Mouse (Mus musculus) G1E (cell line): ENCODE measurements around the gene Tbc1d10a. TPM values are rescaled to one million over a fixed set of nuclear protein-coding genes. Genes with fewer than 3 reads are reported as not detected.

Experiments used
- ATAC-seq: 2 replicates; pipeline ENCODE4 v1.8.0; 2016; ENCODE audit warnings: mild to moderate bottlenecking; ENCODE audit not compliant: insufficient number of reproducible peaks, poor library complexity, low FRiP score, severe bottlenecking; ENCODE audit errors: extremely low read depth
- DNase-seq: peaks from one replicate; pipeline ENCODE4 v3.0.0; 2012; ENCODE audit warnings: low spot score
- H3K27me3 ChIP-seq: 2 replicates; pipeline ENCODE4 v1.6.1; 2012; ENCODE audit warnings: mild to moderate bottlenecking, low read length, inconsistent platforms; ENCODE audit not compliant: insufficient read depth
- H3K36me3 ChIP-seq: replicated peaks from 2 replicates; pipeline ENCODE3; 2012; ENCODE audit warnings: mild to moderate bottlenecking, inconsistent platforms
- H3K4me1 ChIP-seq: 2 replicates; pipeline ENCODE4 v1.6.1; 2012; ENCODE audit warnings: low read depth, low read length, inconsistent platforms, mixed read lengths; ENCODE audit not compliant: insufficient read depth
- H3K4me3 ChIP-seq: 2 replicates; pipeline ENCODE4 v1.5.1; 2012; ENCODE audit warnings: low read depth, mild to moderate bottlenecking, inconsistent platforms, low read length, moderate library complexity, mixed read lengths
- H3K9me3 ChIP-seq: replicated peaks from 2 replicates; pipeline ENCODE4 v1.6.1; 2012; ENCODE audit warnings: inconsistent platforms
- CTCF ChIP-seq: IDR thresholded peaks from 2 replicates; pipeline ENCODE4 v1.5.1; 2012; ENCODE audit warnings: low read depth, low read length, inconsistent platforms, mixed read lengths
- GATA1 ChIP-seq: IDR thresholded peaks from 2 replicates; pipeline ENCODE4 v1.6.1; 2012; ENCODE audit warnings: borderline replicate concordance, low read length, inconsistent platforms, mixed read lengths
- GATA2 ChIP-seq: IDR thresholded peaks from 2 replicates; pipeline ENCODE4 v1.6.1; 2012; ENCODE audit warnings: low read depth, low read length, inconsistent platforms, borderline replicate concordance
- POLR2AphosphoS5 ChIP-seq: IDR thresholded peaks from 2 replicates; pipeline ENCODE4 v1.6.1; 2012; ENCODE audit warnings: low read depth, low read length, inconsistent platforms; ENCODE audit not compliant: insufficient replicate concordance
- TAL1 ChIP-seq: conservative IDR thresholded peaks from 2 replicates; pipeline ENCODE4 v1.6.1; 2012; ENCODE audit warnings: low read depth, low read length, inconsistent platforms, mixed read lengths
- polyA plus RNA-seq: library from polyadenylated mRNA; stranded (reverse); fragments of >175 nt; gene quantifications from 2 replicates; pipeline ENCODE4 v1.2.3, GENCODE M21; 2012
- total RNA-seq, 2 experiments: library from RNA; stranded (forward) in 1 of 2; stranded (reverse) in 1 of 2; fragments of 200-1000 nt in 1 of 2; fragments of >200 nt in 1 of 2; fragmentation: Nextera tagmentation in 1 of 2; gene quantifications; 2 replicates each; pipeline ENCODE4 v1.2.3; 2014 to 2017

The Tbc1d10a gene
- total and polyA plus RNA-seq, 3 experiments: 5.0 to 24.1 (median 20.8) TPM

DNA sequence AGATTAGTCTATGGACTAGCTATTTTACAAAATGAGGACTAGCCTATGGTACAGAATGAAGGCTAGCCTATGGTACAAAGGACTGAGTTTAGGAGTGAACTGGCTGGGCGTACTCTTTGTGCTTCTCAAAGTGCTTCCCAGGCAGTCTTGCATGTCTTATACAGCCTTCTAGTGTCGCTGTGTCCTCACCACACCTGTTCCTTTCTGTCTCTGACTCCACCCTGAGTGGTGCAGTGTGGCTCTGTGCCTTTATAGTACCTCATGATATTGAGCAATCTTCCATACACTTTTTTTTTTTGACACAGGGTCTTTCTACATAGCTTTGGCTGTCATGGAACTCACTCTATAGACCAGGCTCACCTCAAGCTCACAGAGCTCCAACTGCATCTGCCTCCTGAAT lies 44.8 kb downstream of the Tbc1d10a start:
- ATAC-seq (no peak), DNase-seq (no peak)
- Histone ChIP-seq H3K4me3 (no peak overlapping the region), H3K9me3 (no peaks in the 10 kb centered on the region), H3K36me3 (peaks cover 69% of the 10 kb centered on the region), H3K27me3 (no peaks in the 10 kb centered on the region), H3K4me1 (peaks cover 85% of the 10 kb centered on the region)
- TF ChIP-seq POLR2AphosphoS5 (no peak), GATA1 (no peak), CTCF (no peak), TAL1 (no peak), GATA2 (no peak)

- H3K27me3 ChIP-seq: no peaks in the 10 kb centered on the region
- H3K9me3 ChIP-seq: no peaks in the 10 kb centered on the region
- TF ChIP-seq TAL1 (no peak), CTCF (no peak), GATA1 (no peak)
- no peak for DNase-seq
- H3K4me3 ChIP-seq: no peak overlapping the region
- ATAC-seq: no peak
- peaks cover 60% of the 10 kb centered on the region for H3K36me3 ChIP-seq
- peaks cover 86% of the 10 kb centered on the region for H3K4me1 ChIP-seq
Observed at GRCm38 (mm10) chr11:4232644-4233043, 46.1 kb downstream of the Tbc1d10a start.

DNA sequence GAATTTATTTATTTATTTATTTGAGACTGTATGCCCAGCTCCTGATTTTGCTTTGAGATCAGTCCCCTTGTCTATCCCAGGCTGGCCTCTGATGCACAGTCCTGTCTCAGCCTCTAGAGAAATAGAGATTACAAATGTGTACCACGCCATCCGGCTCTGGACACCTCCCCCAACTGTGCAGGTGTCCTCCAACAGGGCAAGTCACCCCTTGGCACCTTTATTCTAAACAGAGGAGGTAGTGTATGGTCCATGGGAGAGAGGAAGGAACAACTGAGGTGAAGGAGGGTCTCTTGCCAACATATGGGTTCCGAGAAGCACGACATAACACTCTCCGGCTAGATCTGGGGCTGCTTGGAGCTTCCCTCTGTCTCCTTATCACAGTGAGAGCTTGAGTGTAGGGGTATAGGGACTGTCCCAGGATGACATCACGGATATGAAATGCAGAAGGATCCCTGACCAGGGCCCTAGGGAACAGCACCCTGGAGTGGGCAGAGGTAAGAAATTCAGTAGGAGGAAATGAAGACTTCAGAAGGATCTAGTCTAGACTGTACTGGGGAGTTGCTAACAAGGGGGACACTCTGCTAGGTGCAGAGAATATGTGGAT lies 48.6 kb downstream of the Tbc1d10a start:
- Histone ChIP-seq H3K9me3 (peaks cover 6% of the 10 kb centered on the region), H3K4me3 (peak overlapping the region; percentile 80; the same call in 1 of the 2 replicates), H3K4me1 (peaks cover 85% of the 10 kb centered on the region), H3K27me3 (no peaks in the 10 kb centered on the region), H3K36me3 (peaks cover 63% of the 10 kb centered on the region)
- TF ChIP-seq CTCF: no peak
- no peak for TF ChIP-seq GATA1
- no peak for TF ChIP-seq POLR2AphosphoS5
- no peak for TF ChIP-seq GATA2
- ATAC-seq: no peak
- no peak for DNase-seq

- H3K36me3 ChIP-seq: peaks cover 66% of the 10 kb centered on the region
- TF ChIP-seq CTCF (no peak), GATA1 (no peak), POLR2AphosphoS5 (no peak), TAL1 (no peak), GATA2 (no peak)
- peak within 1 kb of the TSS; percentile 80 for H3K4me3 ChIP-seq
- DNase-seq (peak; percentile 67), ATAC-seq (peak; percentile 30)
- H3K4me1 ChIP-seq: peaks cover 86% of the 10 kb centered on the region
- H3K27me3 ChIP-seq: no peaks in the 10 kb centered on the region
- peaks cover 6% of the 10 kb centered on the region for H3K9me3 ChIP-seq
Observed at GRCm38 (mm10) chr11:4235665-4236545, 49.3 kb downstream of the Tbc1d10a start, which contains the start of gene Osm. Osm (plus strand) TSS chr11:4236420.

DNA sequence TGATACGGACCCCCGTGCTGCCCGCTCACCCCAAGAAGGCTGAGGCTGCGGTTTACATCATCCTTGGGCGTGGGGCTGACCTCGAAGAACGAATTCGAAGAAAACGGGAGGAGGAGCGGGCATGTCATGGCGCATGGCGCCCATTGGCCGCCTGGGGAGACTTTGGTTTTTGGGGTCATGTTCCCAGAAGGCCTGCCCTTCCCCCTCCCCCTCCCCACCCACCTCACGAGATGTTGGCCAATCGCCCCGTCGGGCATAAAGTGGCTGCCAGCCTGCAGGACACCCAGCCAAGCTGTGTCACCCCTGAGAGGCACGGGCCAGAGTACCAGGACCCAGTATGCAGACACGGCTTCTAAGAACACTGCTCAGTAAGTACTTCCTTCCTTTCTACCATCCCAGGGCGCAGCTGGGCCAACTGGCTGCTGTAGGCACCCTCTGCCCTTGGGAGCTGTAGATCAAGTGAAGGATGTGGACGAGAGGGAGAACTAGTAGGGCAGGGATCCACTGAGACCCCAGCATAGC lies 50.0 kb downstream of the Tbc1d10a start:
- ATAC-seq (peak; percentile 36; the same call in 1 of the 2 replicates), DNase-seq (peak; percentile 80)
- H3K27me3 ChIP-seq: no peaks in the 10 kb centered on the region
- H3K9me3 ChIP-seq: peaks cover 6% of the 10 kb centered on the region
- H3K4me1 ChIP-seq: peaks cover 87% of the 10 kb centered on the region
- peak overlapping the region; percentile 80 for H3K4me3 ChIP-seq
- TF ChIP-seq GATA2 (no peak), GATA1 (no peak)
- peaks cover 66% of the 10 kb centered on the region for H3K36me3 ChIP-seq

- ATAC-seq: peak; percentile 54
- peak overlapping the region; percentile 80 for H3K4me3 ChIP-seq
- TF ChIP-seq GATA2: no peak
- no peak for TF ChIP-seq GATA1
- TF ChIP-seq CTCF: no peak
- peaks cover 64% of the 10 kb centered on the region for H3K36me3 ChIP-seq
- no peaks in the 10 kb centered on the region for H3K27me3 ChIP-seq
- DNase-seq: peak; percentile 78
- peaks cover 87% of the 10 kb centered on the region for H3K4me1 ChIP-seq
- H3K9me3 ChIP-seq: peaks cover 6% of the 10 kb centered on the region
Observed at GRCm38 (mm10) chr11:4237389-4237912, 50.9 kb downstream of the Tbc1d10a start.
